Mouse (Mus musculus) liver, embryonic 12.5 days (tissue): ENCODE data around the gene Ulk1. TPM values are rescaled to one million over a fixed set of nuclear protein-coding genes. Genes with fewer than 3 reads are reported as not detected.
"Not testable (repeated sequence)": the region's sequence is repeated elsewhere in the genome, so short reads cannot be mapped to it uniquely, and the experiment has no call there.

Experiments
- ATAC-seq: fragments of 200-750 bp; cut with Nextera tagmentation; 2 replicates; pipeline ENCODE4 v1.8.0; 2017; ENCODE audit warnings: moderate number of reproducible peaks, mild to moderate bottlenecking, moderate library complexity
- H3K27ac ChIP-seq: fragments of 300-500 bp; sonication (generic); 2 replicates; pipeline ENCODE4 v1.5.1; 2016; ENCODE audit warnings: mild to moderate bottlenecking
- H3K27me3 ChIP-seq: fragments of 300-500 bp; sonication (generic); replicated peaks from 2 replicates; pipeline ENCODE4 v1.6.1; 2016; ENCODE audit warnings: mild to moderate bottlenecking, moderate library complexity
- H3K36me3 ChIP-seq: fragments of 300-500 bp; sonication (generic); 2 replicates; pipeline ENCODE4 v1.6.1; 2016; ENCODE audit warnings: mild to moderate bottlenecking, moderate library complexity
- H3K4me1 ChIP-seq: fragments of 300-500 bp; sonication (generic); 2 replicates; pipeline ENCODE4 v1.6.1; 2016
- H3K4me2 ChIP-seq: fragments of 300-500 bp; sonication (generic); 2 replicates; pipeline ENCODE4 v1.6.1; 2016; ENCODE audit warnings: mild to moderate bottlenecking, moderate library complexity
- H3K4me3 ChIP-seq: fragments of 300-500 bp; sonication (generic); 2 replicates; pipeline ENCODE4 v1.5.1; 2016; ENCODE audit warnings: mild to moderate bottlenecking, moderate library complexity
- H3K9ac ChIP-seq: fragments of 300-500 bp; sonication (generic); 2 replicates; pipeline ENCODE4 v1.6.1; 2016; ENCODE audit warnings: mild to moderate bottlenecking, moderate library complexity
- H3K9me3 ChIP-seq: fragments of 300-500 bp; sonication (generic); replicated peaks from 2 replicates; pipeline ENCODE4 v1.6.1; 2016; ENCODE audit warnings: mild to moderate bottlenecking, moderate library complexity
- WGBS: fragments of 180-500 bp; shearing (Covaris S2); methylation state at CpG from one replicate; pipeline ENCODE4 v1.1.7; 2016; ENCODE audit not compliant: insufficient replicate concordance; 5-methylcytosine and 5-hydroxymethylcytosine counted together
- polyA plus RNA-seq: library from polyadenylated mRNA; unstranded; fragments of >200 nt; fragmentation: Nextera tagmentation; extraction: Ambion mirVana; gene quantifications from 2 replicates; pipeline ENCODE4 v1.2.1, GENCODE M21; 2016

Ulk1 gene
- polyA plus RNA-seq, 1 experiment from 2014 or later, result 11.5 TPM

DNA sequence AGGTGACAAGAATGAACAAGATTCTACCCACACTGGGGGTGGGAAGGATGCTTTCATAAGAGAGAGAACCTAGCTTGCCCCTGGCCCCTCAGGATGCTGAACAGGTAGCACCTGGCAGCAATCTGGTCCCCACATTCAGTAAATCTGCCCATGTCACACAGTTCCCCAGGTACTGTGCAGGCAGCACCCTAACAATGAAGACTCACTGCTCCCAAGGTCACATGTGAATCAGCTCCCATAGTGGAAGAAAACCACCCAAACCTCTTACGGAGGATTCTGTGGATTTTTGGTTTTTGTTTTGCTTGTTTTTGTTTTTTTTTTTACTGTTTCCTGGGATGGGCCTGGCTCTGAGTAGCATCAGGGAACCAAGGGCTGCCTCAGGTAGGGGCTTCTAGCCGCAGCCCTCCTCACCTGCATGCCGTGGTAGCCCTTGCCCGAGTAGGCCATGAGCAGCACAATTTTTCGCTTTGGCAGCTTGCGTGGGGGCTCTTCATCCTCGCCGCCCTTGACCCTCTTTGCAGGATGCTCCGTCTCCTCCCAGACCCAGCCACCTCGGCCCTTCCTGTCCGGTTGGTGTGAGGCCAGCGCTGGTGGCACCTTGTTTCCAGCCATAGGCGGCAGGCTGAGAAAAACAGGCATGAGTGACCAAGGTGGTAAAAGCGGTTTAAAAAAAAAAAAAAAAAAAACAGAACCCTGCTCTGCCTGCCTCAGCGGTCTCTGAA lies 30.5 kb downstream of the Ulk1 start:
- Histone ChIP-seq H3K9ac (peak overlapping the region; percentile 91), H3K27me3 (no peaks in the 10 kb centered on the region), H3K4me2 (peak overlapping the region; percentile 97), H3K4me3 (peak overlapping the region; percentile 78), H3K27ac (peak overlapping the region; percentile 87; the same call in 1 of the 2 replicates), H3K36me3 (peaks cover 46% of the 10 kb centered on the region), H3K4me1 (peaks cover 71% of the 10 kb centered on the region), H3K9me3 (no peaks in the 10 kb centered on the region)
- ATAC-seq, result no peak
- WGBS, result 11% methylated on average over 15 of the region's 15 CpGs

- Histone ChIP-seq H3K9me3 (no peaks in the 10 kb centered on the region), H3K27ac (no peak overlapping the region; the same call in 1 of the 2 replicates), H3K4me2 (no peak overlapping the region), H3K4me3 (no peak overlapping the region), H3K36me3 (peaks cover 58% of the 10 kb centered on the region), H3K27me3 (no peaks in the 10 kb centered on the region), H3K4me1 (peaks cover 77% of the 10 kb centered on the region), H3K9ac (0 out of 2 replicates have a peak overlapping the region, but pooled peaks have one; percentile 28)
- WGBS, result 89% methylated on average over 12 of the region's 12 CpGs
- ATAC-seq, result no peak
Observed at GRCm38 (mm10) chr5:110778263-110778662, 31.6 kb downstream of the Ulk1 start.

- Histone ChIP-seq H3K4me2 (no peak overlapping the region), H3K4me1 (peaks cover 62% of the 10 kb centered on the region), H3K36me3 (peaks cover 77% of the 10 kb centered on the region), H3K27ac (no peak overlapping the region), H3K9ac (no peak overlapping the region), H3K9me3 (no peaks in the 10 kb centered on the region), H3K27me3 (no peaks in the 10 kb centered on the region), H3K4me3 (no peak overlapping the region)
- WGBS, result 77% methylated on average over 2 of the region's 2 CpGs
- no peak for ATAC-seq
Observed at GRCm38 (mm10) chr5:110776141-110776540, 33.8 kb downstream of the Ulk1 start.

- no peak overlapping the region for H3K4me3 ChIP-seq
- H3K9me3 ChIP-seq, result no peaks in the 10 kb centered on the region
- H3K27me3 ChIP-seq, result no peaks in the 10 kb centered on the region
- WGBS, result 87% methylated on average over 11 of the region's 11 CpGs
- ATAC-seq, result no peak
- H3K4me2 ChIP-seq, result no peak overlapping the region
- H3K9ac ChIP-seq, result no peak overlapping the region
- H3K27ac ChIP-seq, result no peak overlapping the region
- H3K4me1 ChIP-seq, result peaks cover 50% of the 10 kb centered on the region
- peaks cover 77% of the 10 kb centered on the region for H3K36me3 ChIP-seq
Observed at GRCm38 (mm10) chr5:110774511-110774910, 35.4 kb downstream of the Ulk1 start.

DNA sequence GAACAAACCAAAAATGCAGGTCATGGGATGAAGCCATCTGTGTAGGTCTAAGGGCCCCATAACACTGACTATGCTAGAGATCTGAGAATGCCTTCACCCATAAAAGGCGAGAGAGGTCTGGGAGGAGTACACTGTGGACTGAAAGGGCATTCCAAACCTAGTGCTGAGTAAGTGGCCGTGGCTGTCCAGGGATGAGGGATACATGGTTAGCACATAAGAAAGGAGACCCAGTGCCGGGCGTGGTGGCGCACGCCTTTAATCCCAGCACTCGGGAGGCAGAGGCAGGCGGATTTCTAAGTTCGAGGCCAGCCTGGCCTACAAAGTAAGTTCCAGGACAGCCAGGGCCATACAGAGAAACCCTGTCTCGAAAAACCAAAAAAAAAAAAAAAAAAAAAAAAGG lies 37.0 kb downstream of the Ulk1 start:
- WGBS, result 86% methylated on average over 9 of the region's 10 CpGs
- Histone ChIP-seq H3K36me3 (peaks cover 66% of the 10 kb centered on the region), H3K4me1 (peaks cover 50% of the 10 kb centered on the region)
- not testable (repeated sequence) for H3K4me3 ChIP-seq, ATAC-seq, H3K9me3 ChIP-seq, H3K4me2 ChIP-seq, H3K27me3 ChIP-seq, H3K27ac ChIP-seq, H3K9ac ChIP-seq

- peak; percentile 95 for ATAC-seq
- WGBS, result under 1% methylated on average over 83 of the region's 83 CpGs
- peak within 1 kb of the TSS; percentile 94 for H3K9ac ChIP-seq
- peaks cover 43% of the 10 kb centered on the region for H3K36me3 ChIP-seq
- no peaks in the 10 kb centered on the region for H3K27me3 ChIP-seq
- peak within 1 kb of the TSS; percentile 85 for H3K4me2 ChIP-seq
- H3K27ac ChIP-seq, result peak within 1 kb of the TSS; percentile 98
- H3K9me3 ChIP-seq, result no peaks in the 10 kb centered on the region
- H3K4me3 ChIP-seq, result peak within 1 kb of the TSS; percentile 88
- peaks cover 46% of the 10 kb centered on the region for H3K4me1 ChIP-seq
Observed at GRCm38 (mm10) chr5:110770448-110771158, 39.3 kb downstream of the Ulk1 start, which contains the start of gene Ep400. Gene Ep400 (minus strand): TSS chr5:110770717.

DNA sequence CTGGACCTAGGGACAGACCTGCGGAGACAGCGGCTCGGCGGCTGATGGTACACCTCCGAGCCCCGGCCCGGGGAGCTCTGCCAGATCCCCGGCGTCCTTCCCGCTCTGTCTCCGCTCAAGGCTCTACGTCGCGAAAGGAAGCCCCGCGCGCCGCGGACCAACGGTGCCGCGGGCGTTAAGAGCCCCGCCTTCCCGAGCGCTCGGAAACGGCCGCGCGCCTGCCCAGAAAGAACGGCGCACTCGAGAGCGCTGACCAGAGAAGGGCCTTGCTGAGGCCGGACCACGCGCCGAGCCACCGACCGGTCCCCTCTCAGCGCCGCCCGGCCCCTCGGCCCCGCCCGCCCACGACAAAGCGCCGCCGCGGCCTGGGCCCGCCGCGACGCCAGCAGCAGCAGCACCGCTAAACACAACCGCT lies 39.9 kb downstream of the Ulk1 start:
- Histone ChIP-seq H3K9ac (peak overlapping the region; percentile 94), H3K36me3 (peaks cover 43% of the 10 kb centered on the region), H3K27me3 (no peaks in the 10 kb centered on the region), H3K4me2 (peak overlapping the region; percentile 85), H3K27ac (peak overlapping the region; percentile 98), H3K9me3 (no peaks in the 10 kb centered on the region), H3K4me1 (peaks cover 52% of the 10 kb centered on the region), H3K4me3 (peak overlapping the region; percentile 88)
- WGBS, result under 1% methylated on average over 58 of the region's 58 CpGs
- ATAC-seq, result peak; percentile 28

DNA sequence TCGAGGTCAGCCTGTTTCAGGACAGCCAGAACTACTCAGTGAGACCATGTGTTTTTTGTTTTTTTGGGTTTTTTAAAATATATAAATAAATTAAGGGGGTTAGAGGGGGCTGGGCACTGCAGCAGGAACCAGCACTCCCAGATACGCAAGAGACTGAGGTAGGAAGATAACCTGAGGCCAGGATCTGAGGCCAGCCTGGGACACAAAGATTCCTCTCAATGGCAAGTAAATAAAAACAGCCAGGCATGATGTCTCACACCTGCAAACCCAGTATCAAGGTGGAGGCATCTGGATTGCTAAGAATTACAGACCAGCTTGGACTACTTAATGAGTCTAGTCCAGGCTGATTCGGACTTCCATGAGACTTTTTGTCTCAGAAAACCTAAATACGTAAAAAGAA lies 40.6 kb downstream of the Ulk1 start:
- Histone ChIP-seq H3K4me3 (peak overlapping the region; percentile 88), H3K9ac (peak overlapping the region; percentile 94), H3K27ac (peak overlapping the region; percentile 98), H3K4me1 (peaks cover 52% of the 10 kb centered on the region), H3K36me3 (peaks cover 40% of the 10 kb centered on the region), H3K4me2 (peak overlapping the region; percentile 85), H3K27me3 (no peaks in the 10 kb centered on the region), H3K9me3 (no peaks in the 10 kb centered on the region)
- 32% methylated on average over 4 of the region's 4 CpGs for WGBS
- ATAC-seq, result no peak

DNA sequence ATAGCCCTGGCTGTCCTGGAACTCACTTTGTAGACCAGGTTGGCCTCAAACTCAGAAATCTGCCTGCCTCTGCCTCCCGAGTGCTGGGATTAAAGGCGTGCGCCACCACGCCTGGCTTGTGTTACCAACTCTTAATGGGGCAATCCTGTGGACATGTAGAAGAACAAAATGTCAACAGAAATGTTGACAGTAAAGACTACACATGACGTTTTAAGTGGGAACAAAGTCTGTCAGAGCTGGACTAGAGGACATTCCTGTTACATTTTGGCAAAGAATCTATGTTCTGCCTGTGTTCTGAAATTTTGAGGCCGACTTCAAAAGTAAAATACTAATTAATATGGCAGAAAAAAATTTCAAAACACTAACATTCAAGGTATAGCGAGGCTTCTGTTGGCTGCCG lies 46.0 kb downstream of the Ulk1 start:
- no peak for ATAC-seq
- no peaks in the 10 kb centered on the region for H3K27me3 ChIP-seq
- WGBS, result 85% methylated on average over 8 of the region's 8 CpGs
- H3K36me3 ChIP-seq, result peaks cover 11% of the 10 kb centered on the region
- H3K4me3 ChIP-seq, result no peak overlapping the region
- no peak overlapping the region for H3K9ac ChIP-seq
- no peak overlapping the region for H3K4me2 ChIP-seq
- H3K27ac ChIP-seq, result no peak overlapping the region
- no peaks in the 10 kb centered on the region for H3K9me3 ChIP-seq
- H3K4me1 ChIP-seq, result peaks cover 68% of the 10 kb centered on the region

DNA sequence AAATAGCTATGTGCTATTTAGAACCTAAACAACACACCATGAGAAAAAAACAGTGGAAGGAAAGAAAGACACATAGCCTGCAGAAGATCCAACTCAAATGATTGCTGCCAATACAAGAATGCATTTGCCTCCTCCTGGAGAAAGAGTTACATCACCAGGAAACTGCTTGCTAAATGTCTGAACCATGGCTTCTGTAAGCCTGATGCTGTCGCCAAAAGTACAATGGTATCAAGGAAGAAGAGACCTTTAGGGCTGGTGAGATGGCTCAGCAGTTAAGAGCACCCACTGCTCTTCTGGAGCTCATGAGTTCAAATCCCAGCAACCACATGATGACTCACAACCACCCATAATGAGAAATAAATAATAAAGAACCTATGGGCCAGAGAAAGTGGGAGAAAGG lies 64.9 kb downstream of the Ulk1 start:
- no peak for ATAC-seq
- WGBS, result 62% methylated on average over 1 of the region's 1 CpGs
- no peaks in the 10 kb centered on the region for H3K27me3 ChIP-seq

GRCm38 (mm10) chr5:110739496-110740275 lies 70.2 kb downstream of the Ulk1 start:
- Histone ChIP-seq H3K4me1 (0 out of 2 replicates have a peak, but pooled peaks cover 2% of the 10 kb centered on the region), H3K4me2 (no peak overlapping the region), H3K9me3 (no peaks in the 10 kb centered on the region), H3K27ac (no peak overlapping the region), H3K4me3 (no peak overlapping the region), H3K9ac (no peak overlapping the region), H3K27me3 (no peaks in the 10 kb centered on the region), H3K36me3 (peaks cover 76% of the 10 kb centered on the region)
- 80% methylated on average over 7 of the region's 7 CpGs for WGBS
- ATAC-seq, result no peak

More for the DNA sequence above, 64.9 kb downstream of the Ulk1 start:
- H3K9ac ChIP-seq, result no peak overlapping the region
- H3K4me2 ChIP-seq, result no peak overlapping the region
- H3K4me1 ChIP-seq, result peaks cover 15% of the 10 kb centered on the region
- H3K4me3 ChIP-seq, result no peak overlapping the region
- H3K9me3 ChIP-seq, result no peaks in the 10 kb centered on the region
- H3K27ac ChIP-seq, result no peak overlapping the region
- peaks cover 50% of the 10 kb centered on the region for H3K36me3 ChIP-seq
